Mouse (Mus musculus): Measurements from ENCODE around the gene Gm38119. TPM values are rescaled to one million over a fixed set of nuclear protein-coding genes. Genes with fewer than 3 reads are reported as not detected.
A peak's percentile ranks its signal among the peaks of the same experiment; 100 is the strongest.
"Not testable (repeated sequence)": the region's sequence is repeated elsewhere in the genome, so short reads cannot be mapped to it uniquely, and the experiment has no call there.

Gene Gm38119
- total RNA-seq (2021): not detected
- long read RNA-seq, experiment 1: 0 reads
- long read RNA-seq, experiment 2: 0 reads

DNA sequence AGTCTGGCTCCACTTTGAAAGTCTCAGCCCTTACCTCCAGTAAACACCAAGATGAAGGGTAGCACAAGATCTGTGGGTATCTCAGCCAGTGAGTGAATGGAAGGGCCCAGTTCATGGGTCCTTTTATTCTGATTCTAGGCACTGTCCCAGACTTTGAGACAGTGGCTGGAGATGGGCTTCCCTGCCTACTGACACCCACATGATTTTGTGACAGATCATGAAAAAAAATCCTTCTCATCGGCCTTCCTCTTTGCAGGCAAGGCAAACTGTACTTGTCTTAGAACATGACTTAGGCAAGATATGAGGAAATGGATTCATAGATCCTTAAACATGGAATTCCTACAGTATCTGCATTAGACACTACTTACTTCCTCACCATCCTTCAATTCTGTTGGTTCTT lies at the start of gene Gm38119:
Gene Gm38119 (minus strand): TSS at position 101 of the 400 bp plus-strand sequence.
- intact Hi-C loops (cut with DNase I): no loop called here
- DNase-seq: no peak

- no peak for DNase-seq
- intact Hi-C loops (cut with DNase I): no loop called here
These were observed 39.9 kb upstream of the Gm38119 start, which contains the start of gene Lce1i for GRCm38 (mm10) chr3:92778799-92779198. TSS of gene Lce1i (minus strand) at chr3:92778899.

DNA sequence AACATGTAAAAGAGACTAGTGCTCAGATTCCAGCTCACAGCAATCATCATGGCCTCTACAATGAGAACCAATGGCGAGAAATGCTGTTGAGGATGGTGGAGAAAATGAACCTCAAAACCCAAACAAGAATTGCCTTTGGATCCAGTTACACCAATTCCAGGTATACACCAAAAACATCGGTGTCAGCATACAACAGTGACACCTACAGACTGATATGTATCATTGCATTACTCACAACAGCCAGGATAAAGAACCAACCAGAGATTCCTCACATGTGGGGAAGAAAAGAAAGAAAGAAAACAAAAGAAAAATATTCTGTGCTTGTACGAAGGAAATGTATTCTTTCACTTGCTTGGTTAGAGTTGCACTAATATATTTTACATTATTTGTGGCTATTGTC lies 32.7 kb upstream of the Gm38119 start:
- no peak for DNase-seq
- intact Hi-C loops (cut with DNase I): no loop called here

GRCm38 (mm10) chr3:92764965-92765364 lies 26.1 kb upstream of the Gm38119 start, which contains the start of gene Lce1h:
TSS of gene Lce1h (minus strand) at chr3:92765065.
- no peak for DNase-seq
- intact Hi-C loops (cut with DNase I): no loop called here

GRCm38 (mm10) chr3:92753197-92753596 lies 14.3 kb upstream of the Gm38119 start:
- intact Hi-C loops (cut with DNase I): no loop called here
- DNase-seq: no peak

- DNase-seq: no peak
- intact Hi-C loops (cut with DNase I): no loop called here
These were observed 13.3 kb upstream of the Gm38119 start, which contains the start of gene Lce1g for GRCm38 (mm10) chr3:92752238-92752637. TSS of gene Lce1g (minus strand) at chr3:92752338.

GRCm38 (mm10) chr3:92722631-92723030 lies 16.3 kb downstream of the Gm38119 start:
- intact Hi-C loops (cut with DNase I): no loop called here
- DNase-seq: no peak

GRCm38 (mm10) chr3:92720250-92720649 lies 18.6 kb downstream of the Gm38119 start, which contains the start of gene Lce1f:
TSS of gene Lce1f (minus strand) at chr3:92720350.
- intact Hi-C loops (cut with DNase I): no loop called here
- no peak for DNase-seq

DNA sequence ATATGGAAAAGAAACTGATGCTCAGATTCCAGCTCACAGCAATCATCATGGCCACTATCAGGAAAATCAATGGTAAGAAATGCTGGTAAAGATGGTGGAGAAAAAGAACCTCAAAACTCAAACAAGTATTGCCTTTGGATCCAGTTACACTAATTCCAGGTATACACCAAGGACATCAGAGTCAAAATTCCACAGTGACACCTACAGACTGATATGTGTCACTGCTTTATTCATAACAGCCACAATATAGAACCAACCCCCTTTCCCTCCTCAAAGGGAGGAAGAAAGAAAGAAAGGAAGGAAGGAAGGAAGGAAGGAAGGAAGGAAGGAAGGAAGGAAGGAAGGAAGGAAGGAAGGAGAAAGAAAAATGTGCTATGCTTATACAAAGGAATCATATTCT lies 23.8 kb downstream of the Gm38119 start:
- no peak for DNase-seq

GRCm38 (mm10) chr3:92708974-92709373 lies 29.9 kb downstream of the Gm38119 start, which contains the start of gene Lce1e:
TSS of gene Lce1e (minus strand) at chr3:92709074.
- intact Hi-C loops (cut with DNase I): no loop called here
- no peak for DNase-seq

More for the DNA sequence above, 23.8 kb downstream of the Gm38119 start:
- intact Hi-C loops (cut with DNase I): no loop called here

DNA sequence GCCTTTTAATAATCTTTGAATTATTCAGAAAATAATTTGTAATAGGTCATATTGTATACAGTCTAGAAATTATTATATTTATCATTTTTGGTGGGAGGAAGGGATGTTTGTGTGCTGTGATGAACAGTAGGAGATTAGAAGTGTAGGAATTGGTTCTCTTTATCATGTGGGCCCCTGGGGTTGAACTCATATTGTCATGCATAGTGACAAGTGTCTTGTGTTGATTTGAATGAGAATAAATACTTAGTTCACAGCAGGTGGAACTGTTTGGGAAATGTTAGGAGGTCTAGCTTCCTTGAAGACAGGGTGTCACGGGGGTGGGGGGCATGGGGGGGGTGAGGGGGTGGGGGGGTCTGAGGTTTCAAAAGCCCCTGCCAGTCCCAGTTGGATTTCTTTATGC lies 44.3 kb downstream of the Gm38119 start:
- DNase-seq: no peak
- intact Hi-C loops (cut with DNase I): no loop called here

DNA sequence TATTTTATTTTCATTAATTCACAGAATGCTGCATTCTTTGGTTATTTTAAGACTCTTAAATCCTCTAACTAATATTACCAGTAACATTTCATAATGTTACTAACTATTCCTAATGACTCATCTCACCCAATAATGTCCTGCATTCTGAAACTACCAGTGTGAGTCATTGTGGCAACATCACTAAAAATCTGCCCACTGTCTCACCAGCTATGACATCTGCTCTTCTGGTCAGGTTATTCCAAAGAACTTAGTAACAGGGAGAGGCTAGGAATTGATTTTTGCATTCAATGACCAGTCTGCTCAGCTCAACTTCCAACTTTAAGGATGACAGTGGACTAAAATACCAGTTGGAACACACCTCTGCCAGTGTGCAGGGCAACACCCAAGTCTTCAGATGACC lies 47.2 kb downstream of the Gm38119 start:
- intact Hi-C loops (cut with DNase I): no loop called here
- no peak for DNase-seq

- intact Hi-C loops (cut with DNase I): not testable (repeated sequence)
- peak; percentile 15 to 27 for DNase-seq
These were observed 49.7 kb downstream of the Gm38119 start for GRCm38 (mm10) chr3:92689154-92689553.

Other genes with a start within 250 kb of the Gm38119 start
- gene Sprr4, start 238.6 kb downstream of the Gm38119 start, total RNA-seq (2021): not detected
- gene 2310046K23Rik, start 204.6 kb downstream of the Gm38119 start, total RNA-seq (2021): not detected
- not detected for gene Ivl, start 165.4 kb downstream of the Gm38119 start, total RNA-seq (2021)
- gene Smcp, start 150.1 kb downstream of the Gm38119 start, total RNA-seq (2021): not detected
- not detected for gene 2210017I01Rik, start 131.6 kb downstream of the Gm38119 start, total RNA-seq (2021)
- not detected for gene Lce6a, start 117.4 kb downstream of the Gm38119 start, total RNA-seq (2021)
- gene Lce1a1, start 90.8 kb downstream of the Gm38119 start, total RNA-seq (2021): not detected
- gene Lce1b, start 82.2 kb downstream of the Gm38119 start, total RNA-seq (2021): not detected
- gene Lce1a2, start 68.8 kb downstream of the Gm38119 start, total RNA-seq (2021): not detected
- gene Lce1c, start 59.8 kb downstream of the Gm38119 start, total RNA-seq (2021): not detected
- not detected for gene Lce1d, start 51.9 kb downstream of the Gm38119 start, total RNA-seq (2021)
- not detected for gene Lce1e, start 30.0 kb downstream of the Gm38119 start, total RNA-seq (2021)
- gene Lce1f, start 18.7 kb downstream of the Gm38119 start, total RNA-seq (2021): not detected
- not detected for gene Lce1g, start 13.2 kb upstream of the Gm38119 start, total RNA-seq (2021)
- not detected for gene Lce1h, start 26.0 kb upstream of the Gm38119 start, total RNA-seq (2021)
- not detected for gene Lce1i, start 39.8 kb upstream of the Gm38119 start, total RNA-seq (2021)
- gene Lce1j, start 51.4 kb upstream of the Gm38119 start, total RNA-seq (2021): not detected
- gene Lce1k, start 68.8 kb upstream of the Gm38119 start, total RNA-seq (2021): not detected
- gene Kprp, start 88.2 kb upstream of the Gm38119 start, total RNA-seq (2021): not detected
- gene Lce1l, start 112.2 kb upstream of the Gm38119 start, total RNA-seq (2021): not detected
- gene 2310050C09Rik, start 131.1 kb upstream of the Gm38119 start, total RNA-seq (2021): not detected
- not detected for gene Lce3a, start 187.1 kb upstream of the Gm38119 start, total RNA-seq (2021)
- gene Lce3b, start 193.9 kb upstream of the Gm38119 start, total RNA-seq (2021): not detected
- gene Lce3c, start 205.4 kb upstream of the Gm38119 start, total RNA-seq (2021): not detected
- not detected for gene Lce3d, start 218.3 kb upstream of the Gm38119 start, total RNA-seq (2021)
- not detected for gene Lce3e, start 228.0 kb upstream of the Gm38119 start, total RNA-seq (2021)